Mouse (Mus musculus) kidney, embryonic 14.5 days (tissue): ENCODE measurements around the gene Myl12a. TPM values are rescaled to one million over a fixed set of nuclear protein-coding genes. Genes with fewer than 3 reads are reported as not detected.

Experiments used
- ATAC-seq: fragments of 200-750 bp; cut with Nextera tagmentation; 2 replicates; pipeline ENCODE4 v1.8.0; 2017; ENCODE audit warnings: moderate number of reproducible peaks, mild to moderate bottlenecking, moderate TSS enrichment, moderate library complexity; ENCODE audit not compliant: low FRiP score, low TSS enrichment
- H3K27ac ChIP-seq: fragments of 300-500 bp; sonication (generic); 2 replicates; pipeline ENCODE4 v1.5.1; 2014; ENCODE audit warnings: low read depth, mild to moderate bottlenecking, low read length, moderate library complexity, mixed read lengths
- H3K27me3 ChIP-seq: fragments of 300-500 bp; sonication (generic); 2 replicates; pipeline ENCODE4 v1.6.1; 2014; ENCODE audit warnings: mild to moderate bottlenecking, low read length; ENCODE audit not compliant: control insufficient read depth, insufficient read depth
- H3K36me3 ChIP-seq: fragments of 300-500 bp; sonication (generic); 2 replicates; pipeline ENCODE4 v1.6.1; 2014; ENCODE audit warnings: low read length, mixed read lengths; ENCODE audit not compliant: control insufficient read depth, insufficient read depth
- H3K4me1 ChIP-seq: fragments of 300-500 bp; sonication (generic); 2 replicates; pipeline ENCODE4 v1.6.1; 2014; ENCODE audit warnings: low read length, mixed read lengths; ENCODE audit not compliant: control insufficient read depth, insufficient read depth
- H3K4me2 ChIP-seq: fragments of 300-500 bp; sonication (generic); replicated peaks from 2 replicates; pipeline ENCODE4 v1.6.1; 2014; ENCODE audit warnings: low read depth, mild to moderate bottlenecking, low read length
- H3K4me3 ChIP-seq: fragments of 300-500 bp; sonication (generic); 2 replicates; pipeline ENCODE4 v1.5.1; 2014; ENCODE audit warnings: mild to moderate bottlenecking, low read length
- H3K9ac ChIP-seq: fragments of 300-500 bp; sonication (generic); 2 replicates; pipeline ENCODE4 v1.6.1; 2014; ENCODE audit warnings: low read depth, mild to moderate bottlenecking, low read length, moderate library complexity
- H3K9me3 ChIP-seq: fragments of 300-500 bp; sonication (generic); 2 replicates; pipeline ENCODE4 v1.6.1; 2016; ENCODE audit warnings: low read length; ENCODE audit not compliant: control insufficient read depth
- WGBS: fragments of 180-500 bp; shearing (Covaris S2); extraction: QIAGEN DNeasy Blood & Tissue Kit; methylation state at CpG from one replicate; pipeline ENCODE4 v1.1.7; 2014; 5-methylcytosine and 5-hydroxymethylcytosine counted together
- polyA plus RNA-seq: library from polyadenylated mRNA; unstranded; fragments of >200 nt; fragmentation: Nextera tagmentation; extraction: Ambion mirVana; gene quantifications from 2 replicates; pipeline ENCODE4 v1.2.1, GENCODE M21; 2014

Myl12a gene
- polyA plus RNA-seq, 1 experiment from 2014 or later = 648 TPM

DNA sequence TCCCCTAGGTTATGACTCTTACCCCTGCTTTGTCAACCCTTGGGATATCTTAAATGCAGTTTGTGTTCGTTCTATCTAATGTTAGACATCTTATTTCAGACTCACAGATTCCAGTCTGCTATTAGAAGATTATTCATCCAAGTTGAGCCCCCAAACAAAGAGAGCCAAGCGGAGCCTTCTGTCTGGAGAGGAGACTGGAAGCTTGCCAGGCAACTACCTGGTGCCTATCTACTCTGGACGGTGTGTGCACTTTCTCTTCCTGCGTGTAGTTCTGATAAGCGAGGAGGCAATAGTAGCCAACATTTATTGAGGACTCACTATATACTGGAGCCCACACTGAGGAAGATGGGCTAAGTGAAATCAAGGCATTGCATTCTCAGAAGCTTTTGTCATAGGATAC, 31.8 kb upstream of the Myl12a start:
- H3K27ac ChIP-seq = no peak overlapping the region
- H3K27me3 ChIP-seq = no peaks in the 10 kb centered on the region
- H3K4me3 ChIP-seq = no peak overlapping the region
- peaks cover 6% of the 10 kb centered on the region; the same call in 1 of the 2 replicates for H3K4me1 ChIP-seq
- H3K9ac ChIP-seq = no peak overlapping the region
- no peaks in the 10 kb centered on the region for H3K36me3 ChIP-seq
- WGBS = 82% methylated on average over 5 of the region's 5 CpGs
- no peak overlapping the region for H3K4me2 ChIP-seq
- ATAC-seq = no peak
- H3K9me3 ChIP-seq = no peaks in the 10 kb centered on the region

DNA sequence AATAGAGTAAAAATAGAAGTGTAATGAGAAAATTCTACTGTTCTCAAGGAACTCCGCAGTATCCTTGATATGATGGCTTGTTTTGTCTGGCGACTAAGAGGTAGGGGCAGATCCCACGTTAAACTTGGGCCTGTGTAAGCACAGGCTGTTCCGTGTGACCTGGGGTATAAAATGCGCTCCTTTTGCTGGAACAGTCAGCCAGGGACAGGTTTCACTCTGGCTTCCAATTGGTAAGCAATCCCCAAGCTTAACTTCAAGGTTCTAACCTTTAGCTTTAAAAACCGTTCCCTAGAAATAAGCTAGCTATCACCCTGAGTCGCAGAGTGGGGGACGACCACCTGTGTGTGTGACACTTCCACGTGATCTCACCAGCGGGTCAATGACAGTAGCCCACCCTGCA, 30.0 kb upstream of the Myl12a start:
- Histone ChIP-seq H3K9me3 (no peaks in the 10 kb centered on the region), H3K4me2 (no peak overlapping the region), H3K4me1 (no peaks in the 10 kb centered on the region), H3K9ac (no peak overlapping the region), H3K4me3 (no peak overlapping the region), H3K36me3 (no peaks in the 10 kb centered on the region), H3K27ac (no peak overlapping the region), H3K27me3 (no peaks in the 10 kb centered on the region)
- no peak for ATAC-seq
- WGBS = 82% methylated on average over 10 of the region's 10 CpGs

DNA sequence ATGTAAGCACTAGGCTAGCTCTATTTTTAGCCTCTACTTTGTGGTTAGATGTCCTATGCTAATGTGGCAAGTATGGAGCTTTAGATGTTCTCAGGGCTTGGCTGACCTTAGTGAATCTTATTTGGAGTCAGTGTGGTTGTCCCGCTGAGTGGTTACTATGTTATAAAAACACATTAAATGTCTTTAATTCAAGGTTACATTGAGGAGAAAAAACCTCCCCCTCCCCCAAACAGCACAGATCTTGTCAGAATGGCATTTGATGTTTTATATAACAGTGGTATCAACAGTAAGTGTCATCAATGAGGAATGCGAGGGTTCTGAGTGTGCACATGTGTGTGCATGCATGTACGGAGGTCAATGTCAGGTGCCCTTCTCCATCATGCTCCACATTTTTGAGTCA, 24.5 kb upstream of the Myl12a start:
- Histone ChIP-seq H3K9ac (no peak overlapping the region), H3K9me3 (no peaks in the 10 kb centered on the region), H3K27ac (no peak overlapping the region), H3K36me3 (no peaks in the 10 kb centered on the region), H3K4me1 (no peaks in the 10 kb centered on the region), H3K27me3 (no peaks in the 10 kb centered on the region), H3K4me3 (no peak overlapping the region), H3K4me2 (no peak overlapping the region)
- 91% methylated on average over 3 of the region's 3 CpGs for WGBS
- ATAC-seq = no peak

DNA sequence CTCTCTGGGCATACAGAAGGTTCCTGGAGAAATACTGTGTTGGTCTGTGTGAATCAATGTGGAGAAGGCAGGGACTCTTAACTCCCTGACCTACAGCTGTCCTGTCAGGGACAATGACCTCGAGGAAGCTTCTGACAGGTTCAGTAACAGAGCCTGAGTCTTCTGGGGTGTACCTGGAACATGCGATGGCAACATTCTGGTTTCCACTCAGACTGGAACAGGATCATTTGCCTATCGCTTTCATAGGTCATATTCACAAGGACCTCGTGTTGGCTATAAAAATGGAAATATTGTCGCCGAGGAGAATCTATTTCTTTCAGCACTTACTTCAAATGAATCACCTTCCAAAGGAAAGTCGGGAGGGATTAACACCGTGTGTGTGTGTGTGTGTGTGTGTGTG, 23.2 kb upstream of the Myl12a start:
- no peak overlapping the region for H3K9ac ChIP-seq
- no peak overlapping the region for H3K4me3 ChIP-seq
- no peaks in the 10 kb centered on the region for H3K27me3 ChIP-seq
- H3K4me2 ChIP-seq = no peak overlapping the region
- no peak overlapping the region for H3K27ac ChIP-seq
- no peaks in the 10 kb centered on the region for H3K9me3 ChIP-seq
- H3K4me1 ChIP-seq = no peaks in the 10 kb centered on the region
- no peak for ATAC-seq
- 83% methylated on average over 8 of the region's 8 CpGs for WGBS
- H3K36me3 ChIP-seq = no peaks in the 10 kb centered on the region

DNA sequence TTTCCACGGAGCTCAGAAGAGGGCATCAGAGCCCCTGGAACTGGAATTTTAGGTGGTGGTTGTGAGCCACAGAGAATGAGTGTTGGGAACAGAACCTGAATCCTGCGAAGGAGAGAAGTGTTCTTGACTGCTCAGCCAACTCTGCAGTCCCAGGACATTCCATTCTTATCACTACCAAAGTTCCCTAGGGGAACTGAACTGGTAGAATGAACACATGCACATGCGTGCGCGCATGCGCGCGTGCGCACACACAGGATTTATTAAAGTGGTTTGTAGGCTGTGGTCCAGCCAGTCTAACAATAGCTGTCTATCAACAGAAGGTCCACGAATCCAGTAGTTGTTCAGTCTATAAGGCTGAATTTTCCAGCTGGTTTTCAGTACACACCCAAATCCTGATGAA, 21.4 kb upstream of the Myl12a start:
- Histone ChIP-seq H3K9ac (no peak overlapping the region), H3K9me3 (no peaks in the 10 kb centered on the region), H3K4me1 (peaks cover 10% of the 10 kb centered on the region), H3K4me3 (no peak overlapping the region), H3K36me3 (no peaks in the 10 kb centered on the region), H3K27me3 (no peaks in the 10 kb centered on the region), H3K27ac (no peak overlapping the region), H3K4me2 (no peak overlapping the region)
- no peak for ATAC-seq
- 94% methylated on average over 10 of the region's 10 CpGs for WGBS

DNA sequence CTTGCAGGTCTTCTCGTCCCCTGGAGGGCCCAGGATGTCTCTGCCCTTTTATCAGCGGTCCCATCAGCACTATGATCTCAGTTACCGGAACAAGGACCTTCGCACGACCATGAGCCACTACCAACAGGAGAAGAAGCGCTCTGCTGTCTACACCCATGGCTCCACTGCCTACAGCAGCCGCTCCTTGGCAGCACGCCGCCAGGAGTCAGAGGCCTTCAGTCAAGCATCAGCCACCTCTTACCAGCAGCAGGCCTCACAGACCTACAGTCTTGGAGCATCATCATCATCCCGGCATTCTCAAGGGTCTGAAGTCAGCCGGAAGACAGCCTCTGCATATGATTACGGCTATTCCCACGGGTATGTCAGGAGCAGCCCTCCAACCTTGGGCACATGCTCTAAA, 20.2 kb upstream of the Myl12a start:
- no peak for ATAC-seq
- Histone ChIP-seq H3K9me3 (no peaks in the 10 kb centered on the region), H3K36me3 (no peaks in the 10 kb centered on the region), H3K4me2 (no peak overlapping the region), H3K27me3 (no peaks in the 10 kb centered on the region), H3K4me3 (no peak overlapping the region), H3K4me1 (peaks cover 12% of the 10 kb centered on the region), H3K9ac (no peak overlapping the region), H3K27ac (no peak overlapping the region)
- WGBS = 90% methylated on average over 13 of the region's 13 CpGs

DNA sequence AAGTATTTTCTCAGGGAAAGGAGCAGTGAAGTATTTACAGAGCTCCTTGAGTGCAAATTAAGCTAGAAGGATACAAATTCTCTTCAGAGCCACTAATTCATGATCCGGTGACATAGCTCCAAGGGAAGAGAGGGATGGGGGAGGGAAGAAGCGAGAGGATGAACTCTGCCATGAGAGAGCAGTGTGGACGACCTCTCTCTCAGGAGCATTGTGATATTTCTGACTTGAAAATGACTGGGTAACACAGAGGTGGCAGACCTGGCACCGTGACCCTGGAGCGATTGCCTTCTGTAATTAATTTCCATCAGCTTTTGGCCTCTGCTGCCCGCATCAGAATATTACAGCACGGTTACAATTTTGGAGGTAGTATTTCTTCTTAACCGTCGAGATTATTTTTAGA, 17.2 kb upstream of the Myl12a start:
- Histone ChIP-seq H3K9ac (no peak overlapping the region), H3K4me2 (no peak overlapping the region), H3K9me3 (no peaks in the 10 kb centered on the region), H3K27me3 (no peaks in the 10 kb centered on the region), H3K4me3 (no peak overlapping the region), H3K27ac (no peak overlapping the region), H3K4me1 (peaks cover 15% of the 10 kb centered on the region), H3K36me3 (no peaks in the 10 kb centered on the region)
- WGBS = 47% methylated on average over 9 of the region's 9 CpGs
- no peak for ATAC-seq

DNA sequence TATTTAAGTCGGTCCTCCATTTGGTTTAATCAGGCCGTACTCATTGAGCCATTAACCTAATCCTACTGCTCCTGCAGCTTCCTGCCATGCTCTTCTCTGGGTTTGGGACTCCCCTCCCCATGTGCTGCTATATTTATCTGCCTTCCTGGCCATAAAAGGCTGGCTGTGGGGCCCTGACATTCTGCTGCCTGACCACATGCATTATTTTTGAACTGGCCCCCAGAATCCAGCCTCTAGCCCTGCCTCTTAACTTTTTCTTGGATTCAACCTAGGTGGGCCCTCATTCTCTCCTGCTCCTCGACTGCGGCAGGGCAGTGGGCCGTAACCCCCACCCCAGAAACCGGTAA, 16.6 kb upstream of the Myl12a start:
- H3K9ac ChIP-seq = no peak overlapping the region
- no peaks in the 10 kb centered on the region for H3K9me3 ChIP-seq
- H3K4me3 ChIP-seq = no peak overlapping the region
- H3K4me2 ChIP-seq = no peak overlapping the region
- no peak overlapping the region for H3K27ac ChIP-seq
- H3K27me3 ChIP-seq = no peaks in the 10 kb centered on the region
- no peak for ATAC-seq
- WGBS = 10% methylated on average over 6 of the region's 6 CpGs
- H3K4me1 ChIP-seq = peaks cover 15% of the 10 kb centered on the region
- no peaks in the 10 kb centered on the region for H3K36me3 ChIP-seq

DNA sequence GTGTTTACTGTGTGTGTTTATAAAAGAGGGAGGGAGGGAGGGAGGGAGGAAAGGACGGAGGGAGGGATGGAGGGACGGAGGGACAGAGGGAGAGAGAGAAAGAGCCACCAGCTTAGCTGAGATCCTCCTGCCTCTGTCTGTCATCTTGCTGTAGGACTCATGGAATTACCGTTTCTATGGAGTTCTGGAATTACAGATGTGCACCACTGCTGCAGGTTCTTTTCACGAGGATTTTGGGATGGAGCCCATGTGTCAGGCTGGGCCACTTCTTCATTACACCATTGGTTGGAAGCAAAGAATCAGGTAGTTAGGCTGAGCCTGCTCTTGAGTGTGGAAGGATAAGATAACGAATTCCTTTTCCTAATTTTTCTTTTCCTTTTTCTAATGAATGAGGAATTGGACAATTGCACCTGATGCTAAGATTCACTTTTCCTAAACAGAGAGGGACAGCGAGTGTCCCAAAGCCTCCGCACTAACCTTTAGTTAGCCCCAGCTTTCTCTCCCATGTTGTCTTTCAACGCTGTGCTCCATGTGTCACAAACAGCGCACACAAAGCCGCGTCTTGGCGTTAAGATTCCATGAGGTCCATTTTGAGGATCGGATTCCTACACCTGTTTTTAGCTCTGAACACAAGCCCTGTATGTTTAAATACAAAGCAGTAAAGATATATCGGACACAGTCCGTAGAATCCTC, 16.1 kb upstream of the Myl12a start:
- no peaks in the 10 kb centered on the region for H3K36me3 ChIP-seq
- no peaks in the 10 kb centered on the region for H3K27me3 ChIP-seq
- no peak overlapping the region for H3K4me3 ChIP-seq
- H3K4me2 ChIP-seq = no peak overlapping the region
- ATAC-seq = no peak
- no peak overlapping the region for H3K27ac ChIP-seq
- 83% methylated on average over 15 of the region's 15 CpGs for WGBS
- H3K9me3 ChIP-seq = no peaks in the 10 kb centered on the region
- no peak overlapping the region for H3K9ac ChIP-seq
- H3K4me1 ChIP-seq = peaks cover 15% of the 10 kb centered on the region
